Mouse (Mus musculus): ENCODE results near the gene Rbm8a.
"Not testable (repeated sequence)": the region's sequence is repeated elsewhere in the genome, so short reads cannot be mapped to it uniquely, and the experiment has no call there.

The Rbm8a gene

GRCm38 (mm10) chr3:96606007-96606406 is 23.7 kb upstream of the Rbm8a start:
- DNase-seq: not testable (repeated sequence)

- DNase-seq: no peak
Observed at GRCm38 (mm10) chr3:96606618-96607017, 23.1 kb upstream of the Rbm8a start.

GRCm38 (mm10) chr3:96617941-96618340 is 11.8 kb upstream of the Rbm8a start:
- no peak for DNase-seq

- DNase-seq: no peak
Observed at GRCm38 (mm10) chr3:96623201-96623600, 6.5 kb upstream of the Rbm8a start.

- no peak for DNase-seq
Observed at GRCm38 (mm10) chr3:96632058-96632457, 2.3 kb downstream of the Rbm8a start.

GRCm38 (mm10) chr3:96634015-96634414 is 4.3 kb downstream of the Rbm8a start:
- no peak for DNase-seq

- DNase-seq: peak; percentile 93 to 95
Observed at GRCm38 (mm10) chr3:96634928-96635879, 5.5 kb downstream of the Rbm8a start, which contains the start of the genes Pex11b and Gm42957. Gene Pex11b (plus strand): TSS chr3:96635376. Gene Gm42957 (plus strand): TSS chr3:96635474.

GRCm38 (mm10) chr3:96635906-96636305 is 6.2 kb downstream of the Rbm8a start:
- no peak for DNase-seq

GRCm38 (mm10) chr3:96636448-96636847 is 6.7 kb downstream of the Rbm8a start:
- no peak for DNase-seq

GRCm38 (mm10) chr3:96639219-96639618 is 9.5 kb downstream of the Rbm8a start:
- peak; percentile 37 to 71 for DNase-seq

- DNase-seq: peak; percentile 30 to 55
Observed at GRCm38 (mm10) chr3:96645018-96645649, 15.4 kb downstream of the Rbm8a start, which contains the start of gene Itga10. Gene Itga10 (plus strand): TSS chr3:96645584.

GRCm38 (mm10) chr3:96647365-96647764 is 17.6 kb downstream of the Rbm8a start:
- DNase-seq: no peak

- no peak for DNase-seq
Observed at GRCm38 (mm10) chr3:96660901-96661300, 31.2 kb downstream of the Rbm8a start.

GRCm38 (mm10) chr3:96662731-96663316 is 33.1 kb downstream of the Rbm8a start:
- no peak for DNase-seq

- DNase-seq: peak; percentile 80 to 87
Observed at GRCm38 (mm10) chr3:96663432-96664239, 33.9 kb downstream of the Rbm8a start.

- DNase-seq: not testable (repeated sequence)
Observed at GRCm38 (mm10) chr3:96665732-96666363, 36.1 kb downstream of the Rbm8a start.

- no peak for DNase-seq
Observed at GRCm38 (mm10) chr3:96666916-96667315, 37.2 kb downstream of the Rbm8a start.

- DNase-seq: peak in 1 of 2 experiments; percentile 26
Observed at GRCm38 (mm10) chr3:96667316-96667715, 37.6 kb downstream of the Rbm8a start.

- no peak for DNase-seq
Observed at GRCm38 (mm10) chr3:96668424-96669067, 38.8 kb downstream of the Rbm8a start.

- peak; percentile 86 to 90 for DNase-seq
Observed at GRCm38 (mm10) chr3:96669727-96670468, 40.2 kb downstream of the Rbm8a start, which contains the start of gene Ankrd35. Gene Ankrd35 (plus strand): TSS chr3:96670131.

- DNase-seq: no peak
Observed at GRCm38 (mm10) chr3:96671519-96671918, 41.8 kb downstream of the Rbm8a start.

All from lung, postnatal 4 days (tissue).